Mouse (Mus musculus): ENCODE results near the gene Nrp1. TPM values are rescaled to one million over a fixed set of nuclear protein-coding genes. Genes with fewer than 3 reads are reported as not detected.

The Nrp1 gene
- polyA plus RNA-seq, 1 experiment from 2014 or later: 126 TPM

- 74% methylated on average over 12 of the region's 12 CpGs for WGBS
- no peak for ATAC-seq (ENCODE audit: insufficient number of reproducible peaks, insufficient read depth, low FRiP score, low read depth)
- H3K36me3 ChIP-seq (ENCODE audit: control insufficient read depth, insufficient read depth, low read length): peaks cover 94% of the 10 kb centered on the region
- H3K27ac ChIP-seq (replicated peaks in 1 of 2; ENCODE audit: control insufficient read depth in 1 of 2, insufficient read depth in 1 of 2, low read depth in 2 of 2, low read length in 2 of 2): peak overlapping the region; percentile 25 to 35; a peak in 3 of 4 replicates
- H3K27me3 ChIP-seq (ENCODE audit: control insufficient read depth, insufficient read depth, low read length): no peaks in the 10 kb centered on the region
- peaks cover 0 to 6% of the 10 kb centered on the region in 2 experiments; a peak in 1 of 4 replicates for H3K4me1 ChIP-seq (ENCODE audit: control insufficient read depth in 2 of 2, insufficient read depth in 2 of 2, low read length in 2 of 2)
- no peak overlapping the region for H3K9ac ChIP-seq (ENCODE audit: low read length)
- no peaks in the 10 kb centered on the region for H3K9me3 ChIP-seq (ENCODE audit: control insufficient read depth, low read length)
- H3K4me2 ChIP-seq (ENCODE audit: low read length): no peak overlapping the region
- H3K4me3 ChIP-seq (ENCODE audit: control insufficient read depth in 1 of 2, insufficient read depth in 1 of 2, low read depth in 1 of 2, low read length in 2 of 2): no peak overlapping the region
These were observed 78.9 kb downstream of the Nrp1 start for GRCm38 (mm10) chr8:128437156-128437825.

GRCm38 (mm10) chr8:128441407-128441806, 83.0 kb downstream of the Nrp1 start:
- H3K4me3 ChIP-seq (ENCODE audit: control insufficient read depth in 1 of 2, insufficient read depth in 1 of 2, low read depth in 1 of 2, low read length in 2 of 2): no peak overlapping the region
- H3K9ac ChIP-seq (ENCODE audit: low read length): no peak overlapping the region
- no peak overlapping the region for H3K27ac ChIP-seq (replicated peaks in 1 of 2; ENCODE audit: control insufficient read depth in 1 of 2, insufficient read depth in 1 of 2, low read depth in 2 of 2, low read length in 2 of 2)
- H3K4me1 ChIP-seq (ENCODE audit: control insufficient read depth in 2 of 2, insufficient read depth in 2 of 2, low read length in 2 of 2): 0 out of 4 replicates have a peak, but pooled peaks cover 0 to 1% of the 10 kb centered on the region in 2 experiments
- no peaks in the 10 kb centered on the region for H3K9me3 ChIP-seq (ENCODE audit: control insufficient read depth, low read length)
- 96% methylated on average over 1 of the region's 1 CpGs for WGBS
- no peak overlapping the region for H3K4me2 ChIP-seq (ENCODE audit: low read length)
- no peaks in the 10 kb centered on the region for H3K27me3 ChIP-seq (ENCODE audit: control insufficient read depth, insufficient read depth, low read length)
- no peak for ATAC-seq (ENCODE audit: insufficient number of reproducible peaks, insufficient read depth, low FRiP score, low read depth)
- peaks cover 93% of the 10 kb centered on the region for H3K36me3 ChIP-seq (ENCODE audit: control insufficient read depth, insufficient read depth, low read length)

- no peaks in the 10 kb centered on the region for H3K9me3 ChIP-seq (ENCODE audit: control insufficient read depth, low read length)
- no peak overlapping the region for H3K27ac ChIP-seq (replicated peaks in 1 of 2; ENCODE audit: control insufficient read depth in 1 of 2, insufficient read depth in 1 of 2, low read depth in 2 of 2, low read length in 2 of 2)
- 65% methylated on average over 4 of the region's 4 CpGs for WGBS
- ATAC-seq (ENCODE audit: insufficient number of reproducible peaks, insufficient read depth, low FRiP score, low read depth): no peak
- no peak overlapping the region for H3K9ac ChIP-seq (ENCODE audit: low read length)
- H3K27me3 ChIP-seq (ENCODE audit: control insufficient read depth, insufficient read depth, low read length): no peaks in the 10 kb centered on the region
- H3K4me1 ChIP-seq (ENCODE audit: control insufficient read depth in 2 of 2, insufficient read depth in 2 of 2, low read length in 2 of 2): peaks cover under 1% of the 10 kb centered on the region in 2 experiments; a peak in 2 of 4 replicates
- no peak overlapping the region for H3K4me3 ChIP-seq (ENCODE audit: control insufficient read depth in 1 of 2, insufficient read depth in 1 of 2, low read depth in 1 of 2, low read length in 2 of 2)
- H3K4me2 ChIP-seq (ENCODE audit: low read length): no peak overlapping the region
- peaks cover 86% of the 10 kb centered on the region for H3K36me3 ChIP-seq (ENCODE audit: control insufficient read depth, insufficient read depth, low read length)
These were observed 87.2 kb downstream of the Nrp1 start for GRCm38 (mm10) chr8:128445596-128445995.

DNA sequence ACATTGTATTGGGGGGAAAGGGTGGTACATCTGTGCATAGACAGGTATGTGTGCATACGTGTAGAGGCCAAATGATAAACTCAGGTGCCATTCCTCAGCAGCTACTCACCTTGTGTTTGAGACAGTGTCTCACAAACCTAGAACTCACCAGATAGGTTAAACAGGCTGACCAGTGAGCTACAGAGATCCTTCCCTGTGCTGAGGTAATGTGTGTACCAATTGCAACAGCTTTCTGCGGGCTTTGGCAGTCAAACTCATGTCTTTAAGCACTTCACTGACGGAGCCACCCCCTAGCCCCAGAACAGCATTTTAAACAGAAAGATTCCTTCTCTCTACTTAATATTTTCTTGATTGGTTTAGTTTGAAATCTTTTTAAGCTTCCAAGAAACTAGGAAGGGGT, 88.2 kb downstream of the Nrp1 start:
- Histone ChIP-seq H3K4me3 (ENCODE audit: control insufficient read depth in 1 of 2, insufficient read depth in 1 of 2, low read depth in 1 of 2, low read length in 2 of 2) (no peak overlapping the region), H3K9me3 (ENCODE audit: control insufficient read depth, low read length) (no peaks in the 10 kb centered on the region), H3K27ac (replicated peaks in 1 of 2; ENCODE audit: control insufficient read depth in 1 of 2, insufficient read depth in 1 of 2, low read depth in 2 of 2, low read length in 2 of 2) (no peak overlapping the region), H3K9ac (ENCODE audit: low read length) (no peak overlapping the region), H3K4me2 (ENCODE audit: low read length) (no peak overlapping the region), H3K4me1 (ENCODE audit: control insufficient read depth in 2 of 2, insufficient read depth in 2 of 2, low read length in 2 of 2) (peaks cover 4 to 5% of the 10 kb centered on the region in 2 experiments; a peak in 3 of 4 replicates), H3K36me3 (ENCODE audit: control insufficient read depth, insufficient read depth, low read length) (peaks cover 87% of the 10 kb centered on the region), H3K27me3 (ENCODE audit: control insufficient read depth, insufficient read depth, low read length) (no peaks in the 10 kb centered on the region)
- no peak for ATAC-seq (ENCODE audit: insufficient number of reproducible peaks, insufficient read depth, low FRiP score, low read depth)
- 94% methylated on average over 3 of the region's 3 CpGs for WGBS

DNA sequence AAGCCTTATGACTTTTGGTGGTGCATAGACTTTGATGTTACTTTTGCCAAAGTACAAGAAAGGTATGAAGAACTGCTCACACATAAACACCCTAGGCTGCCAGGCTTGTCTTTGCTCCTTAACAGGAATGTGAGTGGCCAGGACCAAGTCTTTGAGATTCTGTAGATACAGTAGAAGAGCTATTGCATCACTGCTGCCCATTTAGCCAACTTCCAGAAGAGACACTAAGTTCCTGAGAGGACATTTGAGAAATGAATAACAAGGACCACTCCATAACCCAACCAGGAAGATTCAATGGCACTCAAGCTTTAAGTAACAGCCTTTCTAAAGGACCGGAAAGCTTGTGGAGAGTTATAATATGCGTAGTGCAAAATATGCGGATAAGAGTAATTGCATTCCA, 88.9 kb downstream of the Nrp1 start:
- no peaks in the 10 kb centered on the region for H3K9me3 ChIP-seq (ENCODE audit: control insufficient read depth, low read length)

GRCm38 (mm10) chr8:128450390-128451032, 92.1 kb downstream of the Nrp1 start:
- Histone ChIP-seq H3K9me3 (ENCODE audit: control insufficient read depth, low read length) (no peaks in the 10 kb centered on the region), H3K36me3 (ENCODE audit: control insufficient read depth, insufficient read depth, low read length) (peaks cover 79% of the 10 kb centered on the region), H3K27ac (replicated peaks in 1 of 2; ENCODE audit: control insufficient read depth in 1 of 2, insufficient read depth in 1 of 2, low read depth in 2 of 2, low read length in 2 of 2) (peak overlapping the region; percentile 78 to 79), H3K4me2 (ENCODE audit: low read length) (no peak overlapping the region), H3K4me1 (ENCODE audit: control insufficient read depth in 2 of 2, insufficient read depth in 2 of 2, low read length in 2 of 2) (peaks cover 4 to 5% of the 10 kb centered on the region in 2 experiments; a peak in 3 of 4 replicates), H3K4me3 (ENCODE audit: control insufficient read depth in 1 of 2, insufficient read depth in 1 of 2, low read depth in 1 of 2, low read length in 2 of 2) (no peak overlapping the region), H3K27me3 (ENCODE audit: control insufficient read depth, insufficient read depth, low read length) (no peaks in the 10 kb centered on the region), H3K9ac (ENCODE audit: low read length) (no peak overlapping the region)
- ATAC-seq (ENCODE audit: insufficient number of reproducible peaks, insufficient read depth, low FRiP score, low read depth): peak; percentile 54; the same call in 1 of the 2 replicates
- 73% methylated on average over 9 of the region's 9 CpGs for WGBS

More for the DNA sequence above, 88.9 kb downstream of the Nrp1 start:
- H3K9ac ChIP-seq (ENCODE audit: low read length): no peak overlapping the region
- H3K4me1 ChIP-seq (ENCODE audit: control insufficient read depth in 2 of 2, insufficient read depth in 2 of 2, low read length in 2 of 2): peaks cover 4 to 5% of the 10 kb centered on the region in 2 experiments; a peak in 3 of 4 replicates
- peaks cover 86% of the 10 kb centered on the region for H3K36me3 ChIP-seq (ENCODE audit: control insufficient read depth, insufficient read depth, low read length)
- no peak overlapping the region for H3K4me3 ChIP-seq (ENCODE audit: control insufficient read depth in 1 of 2, insufficient read depth in 1 of 2, low read depth in 1 of 2, low read length in 2 of 2)
- no peaks in the 10 kb centered on the region for H3K27me3 ChIP-seq (ENCODE audit: control insufficient read depth, insufficient read depth, low read length)
- 96% methylated on average over 3 of the region's 3 CpGs for WGBS
- no peak for ATAC-seq (ENCODE audit: insufficient number of reproducible peaks, insufficient read depth, low FRiP score, low read depth)
- no peak overlapping the region for H3K27ac ChIP-seq (replicated peaks in 1 of 2; ENCODE audit: control insufficient read depth in 1 of 2, insufficient read depth in 1 of 2, low read depth in 2 of 2, low read length in 2 of 2)
- H3K4me2 ChIP-seq (ENCODE audit: low read length): no peak overlapping the region

- H3K4me3 ChIP-seq (ENCODE audit: control insufficient read depth in 1 of 2, insufficient read depth in 1 of 2, low read depth in 1 of 2, low read length in 2 of 2): no peak overlapping the region
- H3K9me3 ChIP-seq (ENCODE audit: control insufficient read depth, low read length): no peaks in the 10 kb centered on the region
- no peaks in the 10 kb centered on the region for H3K27me3 ChIP-seq (ENCODE audit: control insufficient read depth, insufficient read depth, low read length)
- H3K27ac ChIP-seq (replicated peaks in 1 of 2; ENCODE audit: control insufficient read depth in 1 of 2, insufficient read depth in 1 of 2, low read depth in 2 of 2, low read length in 2 of 2): peak overlapping the region; percentile 78 to 79
- peaks cover 4 to 5% of the 10 kb centered on the region in 2 experiments; a peak in 3 of 4 replicates for H3K4me1 ChIP-seq (ENCODE audit: control insufficient read depth in 2 of 2, insufficient read depth in 2 of 2, low read length in 2 of 2)
- ATAC-seq (ENCODE audit: insufficient number of reproducible peaks, insufficient read depth, low FRiP score, low read depth): no peak
- no peak overlapping the region for H3K4me2 ChIP-seq (ENCODE audit: low read length)
- no peak overlapping the region for H3K9ac ChIP-seq (ENCODE audit: low read length)
- WGBS: 23% methylated on average over 1 of the region's 1 CpGs
- peaks cover 75% of the 10 kb centered on the region for H3K36me3 ChIP-seq (ENCODE audit: control insufficient read depth, insufficient read depth, low read length)
These were observed 92.7 kb downstream of the Nrp1 start for GRCm38 (mm10) chr8:128451121-128451520.
